Mouse (Mus musculus): ENCODE results near the gene Tbccd1. TPM values are rescaled to one million over a fixed set of nuclear protein-coding genes. Genes with fewer than 3 reads are reported as not detected.
A peak's percentile ranks its signal among the peaks of the same experiment; 100 is the strongest.

Gene Tbccd1
- 18.8 and 22.0 TPM in 2 replicates for polyA plus RNA-seq (2012; rRNA removed)

DNA sequence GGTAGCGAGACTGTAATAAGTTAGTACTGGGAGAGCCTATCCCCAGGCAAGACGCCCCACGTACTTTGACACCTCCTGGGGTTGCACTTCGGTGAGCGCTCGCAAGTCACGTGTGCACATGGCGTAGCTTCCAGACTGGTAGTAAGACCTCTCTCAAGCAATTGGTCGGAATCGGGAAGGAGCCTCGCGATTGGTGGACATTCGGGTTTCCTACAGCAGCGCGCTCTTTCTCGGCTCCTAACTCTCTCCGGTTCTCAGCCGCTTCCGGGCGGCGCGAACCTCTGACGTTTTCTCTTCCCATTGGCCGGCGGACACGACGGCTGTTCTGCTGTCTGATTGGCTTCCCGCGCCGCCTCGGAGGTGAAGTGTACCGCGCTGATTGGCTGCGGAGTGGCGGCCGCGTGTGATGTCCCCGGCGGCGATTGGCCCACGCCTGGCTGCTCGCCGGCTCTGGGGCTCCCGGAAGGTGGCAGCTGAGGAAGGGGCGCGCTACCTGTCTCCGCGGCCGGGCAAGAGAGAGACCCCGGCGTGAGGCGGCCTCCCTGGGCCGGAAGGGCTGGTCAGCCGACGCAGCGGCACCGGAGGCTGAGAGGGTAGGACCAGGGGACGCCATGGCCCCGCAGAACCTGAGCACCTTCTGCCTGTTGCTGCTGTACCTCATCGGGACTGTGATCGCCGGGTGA lies at the start of gene Tbccd1, which contains the start of gene Dnajb11:
Tbccd1 (minus strand) TSS at position 239 of the 683 bp plus-strand sequence.
Dnajb11 (plus strand) TSS at position 415 of the 683 bp plus-strand sequence.
- peak; percentile 100 for DNase-seq (ENCODE audit: low read depth)
- TF ChIP-seq CTCF (IDR thresholded peaks at IDR 0.05; ENCODE audit: borderline replicate concordance, extremely low read depth, insufficient read depth, insufficient read length) (no peak), POLR2A (IDR thresholded peaks at IDR 0.05; ENCODE audit: borderline replicate concordance, extremely low read depth, insufficient read depth, insufficient read length, poor library complexity, severe bottlenecking) (peak; percentile 56)

DNA sequence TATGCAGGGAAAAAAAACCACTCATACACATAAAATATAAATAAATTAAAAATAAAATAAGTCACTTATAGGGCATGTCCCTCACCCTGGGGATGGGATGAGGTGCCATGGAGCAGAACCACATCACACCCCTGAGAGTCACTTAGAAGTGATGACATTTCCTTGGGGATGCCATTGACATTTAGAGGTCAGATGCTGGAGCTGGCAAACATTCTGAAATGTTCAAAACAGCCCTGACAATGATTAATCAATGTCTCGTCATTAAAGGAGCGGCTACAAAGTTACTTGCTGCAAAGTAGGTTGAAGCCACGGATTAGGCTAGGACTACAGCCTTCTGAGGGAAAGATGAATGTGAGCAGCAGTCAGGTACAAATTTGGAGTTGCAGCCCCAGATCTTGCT lies 43.9 kb upstream of the Tbccd1 start:
- TF ChIP-seq CTCF (IDR thresholded peaks at IDR 0.05; ENCODE audit: borderline replicate concordance, extremely low read depth, insufficient read depth, insufficient read length) = no peak
- no peak for TF ChIP-seq POLR2A (IDR thresholded peaks at IDR 0.05; ENCODE audit: borderline replicate concordance, extremely low read depth, insufficient read depth, insufficient read length, poor library complexity, severe bottlenecking)
- DNase-seq (ENCODE audit: low read depth) = no peak

DNA sequence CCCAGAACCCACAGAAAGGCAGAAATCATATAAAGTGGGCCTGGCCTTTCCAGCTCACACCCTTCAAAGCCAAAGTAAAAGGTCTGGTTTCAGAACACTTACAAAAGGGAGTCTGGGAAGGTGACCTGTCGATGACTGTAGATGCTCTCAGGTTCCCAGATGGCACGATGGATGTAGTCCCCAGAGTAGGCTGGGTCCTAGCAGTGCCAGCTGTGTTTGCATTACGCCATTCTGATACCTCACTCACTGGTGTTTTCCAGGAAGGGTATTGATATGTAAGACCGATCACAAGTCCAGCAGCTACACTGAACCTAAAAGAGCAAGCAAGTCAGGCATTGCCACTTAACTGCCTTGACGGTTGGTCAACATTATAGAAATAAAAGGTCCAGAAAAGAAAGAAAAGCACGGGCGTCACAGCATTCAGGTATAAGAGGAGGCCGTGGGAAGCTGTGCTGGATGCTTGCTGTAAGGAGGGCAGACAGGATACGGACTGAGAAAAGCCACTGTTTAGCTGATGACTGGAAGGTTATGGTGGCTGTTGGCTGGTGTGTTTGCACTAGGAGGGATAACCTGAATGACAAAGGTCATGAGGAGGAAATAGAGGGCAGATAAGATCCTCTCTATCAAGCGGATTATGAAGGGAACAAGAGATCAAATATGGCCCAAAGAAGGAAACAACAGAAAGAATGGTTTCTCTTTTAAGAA lies 42.5 kb upstream of the Tbccd1 start:
- no peak for DNase-seq (ENCODE audit: low read depth)
- no peak for TF ChIP-seq CTCF (IDR thresholded peaks at IDR 0.05; ENCODE audit: borderline replicate concordance, extremely low read depth, insufficient read depth, insufficient read length)
- no peak for TF ChIP-seq POLR2A (IDR thresholded peaks at IDR 0.05; ENCODE audit: borderline replicate concordance, extremely low read depth, insufficient read depth, insufficient read length, poor library complexity, severe bottlenecking)

GRCm38 (mm10) chr16:22899346-22899745 lies 41.9 kb upstream of the Tbccd1 start:
- no peak for DNase-seq (ENCODE audit: low read depth)
- TF ChIP-seq POLR2A (IDR thresholded peaks at IDR 0.05; ENCODE audit: borderline replicate concordance, extremely low read depth, insufficient read depth, insufficient read length, poor library complexity, severe bottlenecking) (no peak), CTCF (IDR thresholded peaks at IDR 0.05; ENCODE audit: borderline replicate concordance, extremely low read depth, insufficient read depth, insufficient read length) (no peak)

GRCm38 (mm10) chr16:22896618-22897017 lies 39.1 kb upstream of the Tbccd1 start:
- DNase-seq (ENCODE audit: low read depth) = no peak
- TF ChIP-seq CTCF (IDR thresholded peaks at IDR 0.05; ENCODE audit: borderline replicate concordance, extremely low read depth, insufficient read depth, insufficient read length) (no peak), POLR2A (IDR thresholded peaks at IDR 0.05; ENCODE audit: borderline replicate concordance, extremely low read depth, insufficient read depth, insufficient read length, poor library complexity, severe bottlenecking) (no peak)

DNA sequence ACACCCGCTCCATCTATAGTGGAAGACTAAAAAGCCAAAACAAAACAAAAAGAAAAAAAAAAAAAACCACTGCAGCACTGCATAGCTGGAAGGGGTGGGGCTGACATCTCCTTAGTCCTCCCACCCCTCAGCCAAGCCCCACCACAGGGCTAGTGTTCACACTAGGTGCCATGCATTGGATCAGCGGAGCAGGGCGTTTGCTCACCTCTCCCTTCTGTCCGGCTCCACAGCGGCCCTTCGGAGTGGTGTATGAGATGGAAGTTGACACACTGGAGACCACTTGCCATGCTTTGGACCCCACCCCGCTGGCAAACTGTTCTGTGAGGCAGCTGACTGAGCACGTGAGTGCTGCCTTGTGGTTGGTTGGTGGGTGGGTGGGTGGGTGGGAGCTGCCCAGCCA lies 36.6 kb upstream of the Tbccd1 start:
- no peak for TF ChIP-seq CTCF (IDR thresholded peaks at IDR 0.05; ENCODE audit: borderline replicate concordance, extremely low read depth, insufficient read depth, insufficient read length)
- TF ChIP-seq POLR2A (IDR thresholded peaks at IDR 0.05; ENCODE audit: borderline replicate concordance, extremely low read depth, insufficient read depth, insufficient read length, poor library complexity, severe bottlenecking) = no peak
- DNase-seq (ENCODE audit: low read depth) = no peak

- DNase-seq (ENCODE audit: low read depth) = no peak
- TF ChIP-seq CTCF (IDR thresholded peaks at IDR 0.05; ENCODE audit: borderline replicate concordance, extremely low read depth, insufficient read depth, insufficient read length) (no peak), POLR2A (IDR thresholded peaks at IDR 0.05; ENCODE audit: borderline replicate concordance, extremely low read depth, insufficient read depth, insufficient read length, poor library complexity, severe bottlenecking) (no peak)
These were observed 34.3 kb upstream of the Tbccd1 start for GRCm38 (mm10) chr16:22891733-22892154.

- TF ChIP-seq CTCF (IDR thresholded peaks at IDR 0.05; ENCODE audit: borderline replicate concordance, extremely low read depth, insufficient read depth, insufficient read length) = no peak
- no peak for TF ChIP-seq POLR2A (IDR thresholded peaks at IDR 0.05; ENCODE audit: borderline replicate concordance, extremely low read depth, insufficient read depth, insufficient read length, poor library complexity, severe bottlenecking)
- DNase-seq (ENCODE audit: low read depth) = no peak
These were observed 33.4 kb upstream of the Tbccd1 start, which contains the start of gene Ahsg for GRCm38 (mm10) chr16:22890683-22891510. Ahsg (plus strand) TSS chr16:22891277.

- DNase-seq (ENCODE audit: low read depth) = no peak
- TF ChIP-seq POLR2A (IDR thresholded peaks at IDR 0.05; ENCODE audit: borderline replicate concordance, extremely low read depth, insufficient read depth, insufficient read length, poor library complexity, severe bottlenecking) (no peak), CTCF (IDR thresholded peaks at IDR 0.05; ENCODE audit: borderline replicate concordance, extremely low read depth, insufficient read depth, insufficient read length) (no peak)
These were observed 32.2 kb upstream of the Tbccd1 start for GRCm38 (mm10) chr16:22889716-22890115.

DNA sequence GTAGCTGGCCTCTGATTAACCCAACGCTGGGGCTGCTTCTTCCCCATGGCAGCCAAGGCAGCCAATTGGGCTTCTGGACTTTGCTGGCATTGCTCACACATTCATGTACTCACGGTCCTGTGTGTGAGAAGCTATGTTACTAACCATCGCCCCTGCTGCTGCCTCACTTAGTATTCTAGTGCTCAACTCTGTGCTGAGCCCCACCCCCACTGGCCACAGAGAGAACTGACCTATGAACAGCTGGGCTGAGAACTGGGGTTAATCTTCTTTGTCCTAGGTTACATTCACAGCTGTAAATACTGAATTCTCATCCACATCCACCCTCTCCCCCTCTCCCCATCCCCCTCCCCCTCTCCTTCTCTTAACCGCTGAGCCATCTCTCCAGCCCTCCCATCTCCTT lies 31.4 kb upstream of the Tbccd1 start:
- DNase-seq (ENCODE audit: low read depth) = no peak
- TF ChIP-seq POLR2A (IDR thresholded peaks at IDR 0.05; ENCODE audit: borderline replicate concordance, extremely low read depth, insufficient read depth, insufficient read length, poor library complexity, severe bottlenecking) (no peak), CTCF (IDR thresholded peaks at IDR 0.05; ENCODE audit: borderline replicate concordance, extremely low read depth, insufficient read depth, insufficient read length) (no peak)

- TF ChIP-seq POLR2A (IDR thresholded peaks at IDR 0.05; ENCODE audit: borderline replicate concordance, extremely low read depth, insufficient read depth, insufficient read length, poor library complexity, severe bottlenecking) (no peak), CTCF (IDR thresholded peaks at IDR 0.05; ENCODE audit: borderline replicate concordance, extremely low read depth, insufficient read depth, insufficient read length) (no peak)
- DNase-seq (ENCODE audit: low read depth) = no peak
These were observed 29.3 kb upstream of the Tbccd1 start for GRCm38 (mm10) chr16:22886726-22887125.

Data from brain, embryonic 14.5 days (tissue).